Mouse (Mus musculus) limb, embryonic 14.5 days (tissue): ENCODE results near the gene Il23r. TPM values are rescaled to one million over a fixed set of nuclear protein-coding genes. Genes with fewer than 3 reads are reported as not detected.
"Not testable (repeated sequence)": the region's sequence is repeated elsewhere in the genome, so short reads cannot be mapped to it uniquely, and the experiment has no call there.

Experiments
- ATAC-seq: fragments of 200-750 bp; cut with Nextera tagmentation; 2 replicates; pipeline ENCODE4 v1.8.0; 2017; ENCODE audit warnings: low read depth, moderate number of reproducible peaks, moderate TSS enrichment; ENCODE audit not compliant: low FRiP score
- DNase-seq: peaks from one replicate; pipeline ENCODE4 v3.0.0-alpha.2; 2015; ENCODE audit warnings: low spot score
- H3K27ac ChIP-seq: fragments of 300-500 bp; sonication (generic); replicated peaks from 2 replicates; pipeline ENCODE4 v1.5.1; 2014; ENCODE audit warnings: low read depth, mild to moderate bottlenecking, low read length, moderate library complexity, mixed read lengths
- H3K27me3 ChIP-seq: fragments of 300-500 bp; sonication (generic); 2 replicates; pipeline ENCODE4 v1.6.1; 2014; ENCODE audit warnings: low read length, mixed read lengths; ENCODE audit not compliant: control insufficient read depth, insufficient read depth
- H3K36me3 ChIP-seq: fragments of 300-500 bp; sonication (generic); 2 replicates; pipeline ENCODE4 v1.6.1; 2014; ENCODE audit warnings: mild to moderate bottlenecking, low read length, moderate library complexity, mixed read lengths; ENCODE audit not compliant: control insufficient read depth, insufficient read depth
- H3K4me1 ChIP-seq: fragments of 300-500 bp; sonication (generic); 2 replicates; pipeline ENCODE4 v1.6.1; 2014; ENCODE audit warnings: antibody characterized with exemption, low read length, mixed read lengths; ENCODE audit not compliant: control insufficient read depth, insufficient read depth
- H3K4me2 ChIP-seq: fragments of 300-500 bp; sonication (generic); replicated peaks from 2 replicates; pipeline ENCODE4 v1.6.1; 2014; ENCODE audit warnings: low read depth, mild to moderate bottlenecking, low read length, moderate library complexity; ENCODE audit not compliant: severe bottlenecking
- H3K4me3 ChIP-seq: fragments of 300-500 bp; sonication (generic); replicated peaks from 2 replicates; pipeline ENCODE4 v1.5.1; 2014; ENCODE audit warnings: low read length
- H3K9ac ChIP-seq: fragments of 300-500 bp; sonication (generic); 2 replicates; pipeline ENCODE4 v1.6.1; 2014; ENCODE audit warnings: mild to moderate bottlenecking, low read depth, low read length, moderate library complexity; ENCODE audit not compliant: severe bottlenecking
- H3K9me3 ChIP-seq: fragments of 300-500 bp; sonication (generic); 2 replicates; pipeline ENCODE4 v1.6.1; 2016; ENCODE audit warnings: low read length; ENCODE audit not compliant: control insufficient read depth
- POLR2A ChIP-seq: fragments of 200-500 bp; IDR thresholded peaks from 2 replicates; pipeline ENCODE4 v1.8.0; 2012; ENCODE audit warnings: inconsistent platforms, mild to moderate bottlenecking, moderate library complexity, borderline replicate concordance; ENCODE audit not compliant: insufficient read depth, insufficient read length; ENCODE audit errors: extremely low read depth
- WGBS: fragments of 180-500 bp; shearing (Covaris S2); extraction: QIAGEN DNeasy Blood & Tissue Kit; methylation state at CpG from one replicate; pipeline ENCODE4 v1.1.7; 2014; 5-methylcytosine and 5-hydroxymethylcytosine counted together
- polyA plus RNA-seq, 2 experiments: library from polyadenylated mRNA; depleted of rRNA in 1 of 2; stranded (reverse) in 1 of 2; unstranded in 1 of 2; fragments of >200 nt; fragmentation: Nextera tagmentation in 1 of 2; extraction: Ambion mirVana in 1 of 2; gene quantifications; 2 replicates each; pipeline versions ENCODE4 v1.2.1 to v1.2.3; 2012 to 2014

The Il23r gene
- polyA plus RNA-seq, 2 experiments, result not detected

GRCm38 (mm10) chr6:67531822-67532162 lies 40.1 kb upstream of the Il23r start:
- DNase-seq, result no peak
- WGBS, result 61% methylated on average over 7 of the region's 7 CpGs
- H3K27me3 ChIP-seq, result peaks cover 49% of the 10 kb centered on the region

GRCm38 (mm10) chr6:67530992-67531821 lies 39.6 kb upstream of the Il23r start:
- no peaks in the 10 kb centered on the region for H3K36me3 ChIP-seq
- H3K9me3 ChIP-seq, result no peaks in the 10 kb centered on the region
- peaks cover 43% of the 10 kb centered on the region for H3K27me3 ChIP-seq
- WGBS, result 53% methylated on average over 9 of the region's 9 CpGs
- no peak overlapping the region for H3K9ac ChIP-seq
- ATAC-seq (no peak), DNase-seq (no peak)
- peaks cover 6% of the 10 kb centered on the region for H3K4me1 ChIP-seq
- no peak overlapping the region for H3K4me3 ChIP-seq
- no peak overlapping the region for H3K4me2 ChIP-seq
- TF ChIP-seq POLR2A, result no peak
- H3K27ac ChIP-seq, result no peak overlapping the region

More at GRCm38 (mm10) chr6:67531822-67532162, 40.1 kb upstream of the Il23r start:
- no peak for TF ChIP-seq POLR2A
- no peak overlapping the region for H3K27ac ChIP-seq
- no peaks in the 10 kb centered on the region for H3K9me3 ChIP-seq
- ATAC-seq, result no peak
- H3K4me1 ChIP-seq, result peaks cover 6% of the 10 kb centered on the region
- no peaks in the 10 kb centered on the region for H3K36me3 ChIP-seq
- H3K9ac ChIP-seq, result no peak overlapping the region
- no peak overlapping the region for H3K4me2 ChIP-seq
- no peak overlapping the region for H3K4me3 ChIP-seq

GRCm38 (mm10) chr6:67526356-67526755 lies 34.7 kb upstream of the Il23r start:
- Histone ChIP-seq H3K4me2 (no peak overlapping the region), H3K36me3 (no peaks in the 10 kb centered on the region), H3K9ac (no peak overlapping the region), H3K27ac (no peak overlapping the region), H3K27me3 (no peaks in the 10 kb centered on the region), H3K4me3 (no peak overlapping the region), H3K4me1 (no peaks in the 10 kb centered on the region), H3K9me3 (no peaks in the 10 kb centered on the region)
- ATAC-seq, result no peak
- TF ChIP-seq POLR2A, result no peak
- no peak for DNase-seq
- 85% methylated on average over 5 of the region's 5 CpGs for WGBS

- ATAC-seq, result no peak
- Histone ChIP-seq H3K9me3 (no peaks in the 10 kb centered on the region), H3K4me2 (no peak overlapping the region), H3K27me3 (no peaks in the 10 kb centered on the region), H3K4me1 (no peaks in the 10 kb centered on the region), H3K36me3 (no peaks in the 10 kb centered on the region), H3K4me3 (no peak overlapping the region), H3K27ac (no peak overlapping the region), H3K9ac (no peak overlapping the region)
- no peak for TF ChIP-seq POLR2A
- DNase-seq, result no peak
Observed at GRCm38 (mm10) chr6:67510752-67511151, 19.1 kb upstream of the Il23r start.

GRCm38 (mm10) chr6:67501938-67502337 lies 10.3 kb upstream of the Il23r start:
- not testable (repeated sequence) for H3K27ac ChIP-seq, H3K27me3 ChIP-seq, H3K9me3 ChIP-seq, DNase-seq, H3K4me2 ChIP-seq, H3K4me3 ChIP-seq, H3K9ac ChIP-seq, H3K36me3 ChIP-seq, H3K4me1 ChIP-seq
- 97% methylated on average over 2 of the region's 6 CpGs for WGBS
- ATAC-seq, result 0 out of 2 replicates have a peak, but pooled peaks have one; percentile 37
